Mouse (Mus musculus) neural tube, embryonic 13.5 days (tissue): ENCODE results near the gene Adat1. TPM values are rescaled to one million over a fixed set of nuclear protein-coding genes. Genes with fewer than 3 reads are reported as not detected.

Source experiments
- ATAC-seq: fragments of 200-750 bp; cut with Nextera tagmentation; 2 replicates; pipeline ENCODE4 v1.8.0; 2017; ENCODE audit warnings: low read depth, mild to moderate bottlenecking, moderate TSS enrichment, moderate library complexity
- H3K27ac ChIP-seq: fragments of 300-500 bp; sonication (generic); replicated peaks from 2 replicates; pipeline ENCODE4 v1.5.1; 2015; ENCODE audit warnings: moderate library complexity, mild to moderate bottlenecking, inconsistent platforms
- H3K27me3 ChIP-seq: fragments of 300-500 bp; sonication (generic); 2 replicates; pipeline ENCODE4 v1.6.1; 2015; ENCODE audit warnings: mild to moderate bottlenecking, inconsistent platforms
- H3K36me3 ChIP-seq: fragments of 300-500 bp; sonication (generic); 2 replicates; pipeline ENCODE4 v1.6.1; 2015; ENCODE audit warnings: mild to moderate bottlenecking, inconsistent platforms
- H3K4me1 ChIP-seq: fragments of 300-500 bp; sonication (generic); replicated peaks from 2 replicates; pipeline ENCODE4 v1.6.1; 2015; ENCODE audit warnings: inconsistent platforms
- H3K4me2 ChIP-seq: fragments of 300-500 bp; sonication (generic); 2 replicates; pipeline ENCODE4 v1.6.1; 2015; ENCODE audit warnings: inconsistent platforms, mild to moderate bottlenecking, moderate library complexity
- H3K4me3 ChIP-seq: fragments of 300-500 bp; sonication (generic); 2 replicates; pipeline ENCODE4 v1.5.1; 2015; ENCODE audit warnings: mild to moderate bottlenecking, inconsistent platforms
- H3K9ac ChIP-seq: fragments of 300-500 bp; sonication (generic); 2 replicates; pipeline ENCODE4 v1.6.1; 2015; ENCODE audit warnings: moderate library complexity, mild to moderate bottlenecking, inconsistent platforms
- H3K9me3 ChIP-seq: fragments of 300-500 bp; sonication (generic); 2 replicates; pipeline ENCODE4 v1.6.1; 2016; ENCODE audit warnings: inconsistent platforms
- WGBS: fragments of 180-500 bp; shearing (Covaris S2); methylation state at CpG from one replicate; pipeline ENCODE4 v1.1.7; 2015; 5-methylcytosine and 5-hydroxymethylcytosine counted together
- polyA plus RNA-seq: library from polyadenylated mRNA; unstranded; fragments of >200 nt; fragmentation: Nextera tagmentation; extraction: Ambion mirVana; gene quantifications from 2 replicates; pipeline ENCODE4 v1.2.1, GENCODE M21; 2015

Gene Adat1
- polyA plus RNA-seq, 1 experiment from 2014 or later = 8.9 TPM

DNA sequence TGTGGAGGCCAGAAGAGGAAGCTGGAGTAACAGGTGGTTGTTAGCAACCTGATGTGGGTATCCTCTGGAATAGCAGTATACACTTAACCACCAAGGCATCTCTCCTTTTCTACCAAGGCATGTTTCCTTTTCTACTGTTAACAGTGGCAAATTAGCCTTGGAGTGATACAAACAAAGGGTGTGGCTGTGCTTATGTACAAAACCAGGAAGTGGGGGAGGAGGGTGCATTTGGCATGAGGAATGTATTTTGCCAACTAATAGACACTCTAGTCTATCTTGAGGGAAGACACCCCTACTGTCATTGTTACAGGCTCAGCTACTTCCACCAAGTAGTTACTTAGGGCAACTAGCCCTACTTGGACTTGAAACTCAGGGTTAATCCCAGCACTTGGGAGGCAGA, 12.7 kb upstream of the Adat1 start:
- no peak overlapping the region for H3K4me3 ChIP-seq
- ATAC-seq = no peak
- no peak overlapping the region for H3K4me2 ChIP-seq
- peaks cover 3% of the 10 kb centered on the region for H3K4me1 ChIP-seq
- peaks cover 59% of the 10 kb centered on the region for H3K36me3 ChIP-seq
- no peaks in the 10 kb centered on the region for H3K27me3 ChIP-seq
- H3K9me3 ChIP-seq = no peaks in the 10 kb centered on the region
- no peak overlapping the region for H3K27ac ChIP-seq
- no peak overlapping the region for H3K9ac ChIP-seq

DNA sequence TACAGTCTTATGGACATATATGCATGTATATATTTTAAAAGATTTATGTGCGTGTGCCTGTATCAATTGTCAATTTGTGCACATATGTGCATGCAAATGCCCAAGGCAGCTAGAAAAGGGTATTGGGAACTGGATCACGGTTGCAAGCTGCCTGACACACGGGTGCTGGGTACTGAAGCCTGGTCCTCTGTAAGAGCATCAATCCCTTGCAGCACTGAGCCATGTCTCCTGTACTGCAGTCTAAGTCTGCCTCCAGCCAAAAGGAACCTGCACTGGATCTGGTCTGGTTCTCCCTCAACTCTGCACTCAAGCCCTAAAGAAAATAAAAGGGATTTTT, 569 bp upstream of the Adat1 start:
- Histone ChIP-seq H3K4me2 (peak overlapping the region; percentile 76; the same call in 1 of the 2 replicates), H3K36me3 (peaks cover 67% of the 10 kb centered on the region), H3K27ac (no peak overlapping the region), H3K27me3 (no peaks in the 10 kb centered on the region), H3K4me1 (peaks cover 8% of the 10 kb centered on the region), H3K9ac (no peak overlapping the region), H3K9me3 (no peaks in the 10 kb centered on the region), H3K4me3 (peak overlapping the region; percentile 84; the same call in 1 of the 2 replicates)
- WGBS = 67% methylated on average over 3 of the region's 3 CpGs
- no peak for ATAC-seq

DNA sequence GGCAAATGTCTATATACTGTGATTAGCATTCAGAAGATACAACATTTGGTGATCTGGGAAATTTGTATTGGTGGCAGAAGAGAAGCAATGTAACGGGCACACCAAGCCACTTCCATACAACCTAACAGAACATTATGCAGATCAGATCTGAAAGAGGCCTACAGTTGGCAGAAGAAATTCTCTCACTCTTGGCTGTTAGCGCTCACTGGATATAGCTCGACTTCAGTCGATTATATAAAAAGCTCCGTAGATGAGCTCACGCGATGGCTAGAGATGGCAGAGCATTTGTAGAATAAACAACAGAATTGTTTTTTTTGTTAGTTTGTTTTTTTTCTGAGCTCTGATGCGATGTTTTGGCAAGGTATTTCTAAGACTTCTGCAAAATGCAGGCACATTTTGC, 824 bp downstream of the Adat1 start:
- ATAC-seq = no peak
- H3K27me3 ChIP-seq = no peaks in the 10 kb centered on the region
- H3K4me2 ChIP-seq = peak overlapping the region; percentile 76
- H3K4me3 ChIP-seq = peak overlapping the region; percentile 84
- no peak overlapping the region for H3K27ac ChIP-seq
- H3K36me3 ChIP-seq = peaks cover 62% of the 10 kb centered on the region
- WGBS = 69% methylated on average over 8 of the region's 8 CpGs
- no peaks in the 10 kb centered on the region for H3K9me3 ChIP-seq
- H3K9ac ChIP-seq = peak overlapping the region; percentile 81
- peaks cover 8% of the 10 kb centered on the region for H3K4me1 ChIP-seq

DNA sequence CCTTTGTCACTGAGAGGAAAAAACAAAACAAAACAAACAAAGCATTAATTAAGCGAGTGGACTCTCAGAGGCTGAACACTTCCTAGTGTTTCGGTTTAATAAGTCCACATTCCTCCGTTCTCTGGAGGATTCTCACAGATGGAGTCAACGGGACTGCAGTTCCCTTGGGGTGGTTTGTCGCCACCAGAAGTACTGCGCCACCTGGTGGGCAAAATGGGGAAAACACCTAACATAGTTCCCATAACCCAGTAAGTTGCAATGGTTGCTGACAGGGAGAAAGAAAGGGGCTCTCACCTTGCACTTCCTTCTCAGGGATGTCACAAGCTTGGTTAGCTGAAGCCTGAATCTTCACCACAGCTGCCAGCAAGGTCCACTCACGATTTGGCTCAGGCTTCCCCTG, 2.2 kb downstream of the Adat1 start:
- H3K4me2 ChIP-seq = no peak overlapping the region
- no peak overlapping the region for H3K9ac ChIP-seq
- peaks cover 53% of the 10 kb centered on the region for H3K36me3 ChIP-seq
- peaks cover 8% of the 10 kb centered on the region for H3K4me1 ChIP-seq
- H3K27ac ChIP-seq = no peak overlapping the region
- whole genome bisulfite sequencing = 16% methylated on average over 7 of the region's 7 CpGs
- H3K27me3 ChIP-seq = no peaks in the 10 kb centered on the region
- no peak overlapping the region for H3K4me3 ChIP-seq
- H3K9me3 ChIP-seq = no peaks in the 10 kb centered on the region
- no peak for ATAC-seq

DNA sequence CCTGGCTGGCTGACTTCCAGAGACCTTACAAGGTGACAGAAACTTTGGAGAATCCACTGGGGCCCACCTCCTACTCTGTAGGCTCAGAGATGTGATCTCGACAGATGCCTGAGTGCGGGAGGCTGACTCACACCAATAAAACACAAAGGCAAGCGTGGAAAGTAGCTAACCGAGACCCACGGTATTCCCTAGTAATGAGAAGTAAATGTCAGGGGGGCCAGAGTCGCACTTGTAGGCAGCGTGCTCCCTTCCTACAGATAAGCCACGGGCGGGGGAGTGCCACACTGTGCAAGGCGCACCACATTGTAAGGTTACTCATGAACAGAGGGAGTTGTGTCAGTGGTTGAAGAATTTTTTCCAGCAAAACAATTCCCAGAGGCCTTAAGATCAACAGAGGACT, 7.6 kb downstream of the Adat1 start:
- H3K4me3 ChIP-seq = no peak overlapping the region
- no peak overlapping the region for H3K9ac ChIP-seq
- no peak for ATAC-seq
- H3K36me3 ChIP-seq = peaks cover 48% of the 10 kb centered on the region
- no peaks in the 10 kb centered on the region for H3K9me3 ChIP-seq
- no peak overlapping the region for H3K4me2 ChIP-seq
- no peak overlapping the region for H3K27ac ChIP-seq
- no peaks in the 10 kb centered on the region for H3K27me3 ChIP-seq
- WGBS = 85% methylated on average over 10 of the region's 10 CpGs
- H3K4me1 ChIP-seq = no peaks in the 10 kb centered on the region

DNA sequence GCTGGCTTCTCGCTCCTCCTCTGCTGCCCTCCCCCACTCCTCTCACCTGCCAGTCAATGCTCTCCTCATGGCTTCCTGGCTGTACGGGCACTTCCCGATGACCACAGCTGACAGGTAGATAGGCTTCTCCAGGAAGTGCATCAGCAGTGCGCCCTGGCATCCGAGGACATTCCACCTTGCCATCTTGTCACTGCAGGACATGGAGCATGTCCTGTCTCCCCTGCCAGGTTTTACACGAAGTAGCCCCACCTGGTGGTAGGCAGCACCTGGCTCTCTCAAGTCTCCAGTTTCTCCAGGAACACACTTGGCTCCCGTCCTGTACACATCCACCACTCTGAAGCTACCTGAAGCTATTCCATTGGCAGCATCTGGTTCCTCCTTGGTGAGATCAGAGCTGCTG, 10.0 kb downstream of the Adat1 start:
- no peak for ATAC-seq
- Histone ChIP-seq H3K4me3 (no peak overlapping the region), H3K9ac (no peak overlapping the region), H3K36me3 (peaks cover 38% of the 10 kb centered on the region), H3K9me3 (no peaks in the 10 kb centered on the region), H3K4me1 (no peaks in the 10 kb centered on the region), H3K27ac (no peak overlapping the region), H3K4me2 (no peak overlapping the region), H3K27me3 (no peaks in the 10 kb centered on the region)
- WGBS = 84% methylated on average over 7 of the region's 7 CpGs

DNA sequence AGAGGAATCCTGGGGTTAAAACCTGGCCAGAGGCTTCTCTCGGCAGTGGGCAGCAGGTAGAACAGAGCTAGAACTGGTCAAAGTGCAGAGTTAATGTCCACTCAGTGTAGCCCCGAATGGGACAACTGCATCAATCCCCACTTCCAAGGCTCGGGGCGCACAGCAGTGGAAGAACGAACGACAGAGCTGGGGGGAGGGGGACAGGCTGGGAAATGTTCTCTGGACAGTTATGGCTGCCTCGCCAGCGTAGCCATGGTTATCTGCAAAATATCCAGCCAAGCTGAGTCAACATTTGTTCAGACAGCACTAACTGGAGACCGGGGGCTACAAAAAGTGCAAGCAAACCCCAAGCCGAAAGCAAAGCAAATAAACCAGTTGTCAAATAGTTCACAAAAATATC, 14.0 kb downstream of the Adat1 start:
- Histone ChIP-seq H3K4me1 (no peaks in the 10 kb centered on the region), H3K9me3 (no peaks in the 10 kb centered on the region), H3K9ac (no peak overlapping the region), H3K4me3 (no peak overlapping the region), H3K27ac (no peak overlapping the region), H3K4me2 (no peak overlapping the region), H3K27me3 (no peaks in the 10 kb centered on the region), H3K36me3 (peaks cover 54% of the 10 kb centered on the region)
- WGBS = 69% methylated on average over 10 of the region's 10 CpGs
- ATAC-seq = no peak

DNA sequence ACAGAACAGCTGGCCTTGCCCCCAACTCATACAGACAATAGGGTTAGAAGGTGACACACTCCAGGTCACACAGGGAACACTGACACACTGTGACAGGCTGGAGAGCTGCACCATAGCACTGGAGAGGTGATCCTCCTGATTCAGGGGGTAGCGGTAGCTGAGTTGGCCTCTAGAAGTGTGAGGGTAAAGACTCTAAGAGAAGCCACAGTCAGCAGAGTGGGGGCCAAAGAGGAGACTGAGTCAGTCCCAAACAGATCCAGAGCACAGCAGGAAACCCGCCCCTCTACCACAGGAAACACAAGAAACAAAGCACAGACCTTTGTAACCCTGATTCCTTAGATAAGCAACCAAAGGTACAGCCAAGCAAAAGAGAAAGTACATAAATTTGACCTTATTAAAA, 15.8 kb downstream of the Adat1 start:
- no peaks in the 10 kb centered on the region for H3K27me3 ChIP-seq
- no peak overlapping the region for H3K4me2 ChIP-seq
- no peak overlapping the region for H3K9ac ChIP-seq
- H3K9me3 ChIP-seq = no peaks in the 10 kb centered on the region
- 93% methylated on average over 2 of the region's 2 CpGs for WGBS
- H3K4me3 ChIP-seq = no peak overlapping the region
- H3K36me3 ChIP-seq = peaks cover 54% of the 10 kb centered on the region
- ATAC-seq = no peak
- no peaks in the 10 kb centered on the region for H3K4me1 ChIP-seq
- H3K27ac ChIP-seq = no peak overlapping the region

DNA sequence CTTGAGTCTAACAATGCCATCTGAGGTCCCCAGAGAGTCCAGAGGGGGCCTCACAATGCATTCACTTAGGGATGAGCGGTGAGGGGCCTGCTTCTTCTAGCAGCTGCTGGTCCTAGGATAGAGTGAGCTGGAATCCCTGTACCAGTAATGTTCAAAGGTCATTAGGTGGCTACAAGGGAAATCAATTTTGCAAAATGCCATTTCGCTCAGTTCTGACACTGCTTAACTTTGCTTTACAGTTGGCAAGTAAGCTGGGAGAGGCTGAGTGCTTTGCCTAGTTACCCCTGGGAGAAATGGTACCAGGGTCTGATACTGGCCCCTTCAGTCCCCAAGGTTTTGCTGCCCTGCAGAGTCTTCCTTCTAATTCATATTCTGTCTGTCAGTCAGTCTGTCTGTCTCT, 16.4 kb downstream of the Adat1 start:
- no peaks in the 10 kb centered on the region for H3K27me3 ChIP-seq
- H3K4me1 ChIP-seq = no peaks in the 10 kb centered on the region
- H3K36me3 ChIP-seq = peaks cover 58% of the 10 kb centered on the region
- H3K9ac ChIP-seq = no peak overlapping the region
- H3K27ac ChIP-seq = no peak overlapping the region
- H3K4me2 ChIP-seq = no peak overlapping the region
- H3K9me3 ChIP-seq = no peaks in the 10 kb centered on the region
- no peak overlapping the region for H3K4me3 ChIP-seq
- no peak for ATAC-seq
- WGBS = 87% methylated on average over 2 of the region's 2 CpGs

DNA sequence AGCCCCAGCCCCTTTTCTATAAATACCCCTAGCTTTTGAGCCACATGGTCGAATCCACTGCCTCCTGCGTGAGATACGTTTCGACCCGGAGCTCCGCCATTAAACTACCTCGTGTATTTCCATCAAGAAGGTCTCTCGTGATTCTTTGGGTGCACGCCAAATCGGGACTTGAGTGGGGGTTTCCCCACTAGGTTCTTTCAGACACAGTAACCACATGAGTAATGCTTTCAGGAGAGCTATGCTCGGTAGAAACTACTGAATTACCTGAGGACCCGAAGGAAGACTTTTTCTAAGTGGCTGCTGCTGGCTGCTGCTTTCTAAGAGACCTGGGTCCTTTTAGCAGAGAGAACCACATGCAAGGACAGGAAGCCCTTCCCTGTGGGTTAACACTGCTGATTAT, 18.0 kb downstream of the Adat1 start:
- Histone ChIP-seq H3K4me1 (no peaks in the 10 kb centered on the region), H3K9me3 (no peaks in the 10 kb centered on the region), H3K36me3 (peaks cover 53% of the 10 kb centered on the region), H3K9ac (no peak overlapping the region), H3K27me3 (no peaks in the 10 kb centered on the region), H3K27ac (no peak overlapping the region), H3K4me2 (no peak overlapping the region), H3K4me3 (no peak overlapping the region)
- ATAC-seq = no peak
- WGBS = 96% methylated on average over 12 of the region's 12 CpGs

DNA sequence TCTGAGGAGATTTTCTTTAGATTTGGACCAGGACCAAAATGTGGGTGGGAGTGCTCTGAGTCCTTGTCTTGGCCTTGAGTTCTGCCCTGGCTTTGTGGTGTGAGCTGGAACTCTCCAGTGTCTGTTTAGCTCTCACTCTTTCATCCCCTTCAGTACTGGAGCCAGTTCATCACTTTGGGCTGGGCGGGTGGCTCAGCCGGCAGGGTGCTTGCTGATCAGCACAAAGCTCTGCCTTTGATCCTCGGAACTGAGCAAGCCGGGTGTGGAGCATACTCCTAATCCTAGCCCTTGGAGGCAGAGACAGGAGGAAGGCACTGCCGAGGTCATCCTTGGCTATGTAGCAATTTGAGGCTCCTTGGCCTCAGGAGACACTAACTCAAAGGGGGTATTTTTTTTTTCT, 23.1 kb downstream of the Adat1 start:
- peaks cover 23% of the 10 kb centered on the region for H3K36me3 ChIP-seq
- 32% methylated on average over 5 of the region's 5 CpGs for WGBS
- H3K4me1 ChIP-seq = no peaks in the 10 kb centered on the region
- H3K9ac ChIP-seq = no peak overlapping the region
- H3K27me3 ChIP-seq = no peaks in the 10 kb centered on the region
- ATAC-seq = no peak
- H3K9me3 ChIP-seq = no peaks in the 10 kb centered on the region
- H3K4me3 ChIP-seq = no peak overlapping the region
- no peak overlapping the region for H3K27ac ChIP-seq
- H3K4me2 ChIP-seq = no peak overlapping the region

DNA sequence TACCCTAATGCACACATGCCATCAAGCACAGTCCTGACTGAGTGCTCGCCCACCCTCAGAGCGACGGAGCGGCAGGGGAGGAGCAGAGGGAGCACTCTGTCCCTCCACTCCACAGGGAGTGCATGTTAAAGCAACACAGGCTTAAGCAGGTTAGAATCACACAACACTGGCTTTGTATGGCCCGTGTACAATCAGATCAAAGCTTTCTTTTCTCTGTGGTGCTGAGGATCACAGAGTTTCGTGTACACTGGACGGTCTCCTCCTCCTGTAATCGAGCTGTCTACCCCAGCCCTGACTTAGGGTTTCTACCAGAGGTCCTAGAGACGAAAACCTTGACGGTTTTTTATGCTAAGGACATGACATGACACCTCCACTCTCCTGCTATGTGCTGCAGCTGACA, 23.6 kb downstream of the Adat1 start:
- no peaks in the 10 kb centered on the region for H3K27me3 ChIP-seq
- no peak overlapping the region for H3K9ac ChIP-seq
- H3K27ac ChIP-seq = no peak overlapping the region
- no peak overlapping the region for H3K4me2 ChIP-seq
- peaks cover 19% of the 10 kb centered on the region for H3K36me3 ChIP-seq
- ATAC-seq = no peak
- H3K9me3 ChIP-seq = no peaks in the 10 kb centered on the region
- no peak overlapping the region for H3K4me3 ChIP-seq
- no peaks in the 10 kb centered on the region for H3K4me1 ChIP-seq
- WGBS = 87% methylated on average over 10 of the region's 10 CpGs

DNA sequence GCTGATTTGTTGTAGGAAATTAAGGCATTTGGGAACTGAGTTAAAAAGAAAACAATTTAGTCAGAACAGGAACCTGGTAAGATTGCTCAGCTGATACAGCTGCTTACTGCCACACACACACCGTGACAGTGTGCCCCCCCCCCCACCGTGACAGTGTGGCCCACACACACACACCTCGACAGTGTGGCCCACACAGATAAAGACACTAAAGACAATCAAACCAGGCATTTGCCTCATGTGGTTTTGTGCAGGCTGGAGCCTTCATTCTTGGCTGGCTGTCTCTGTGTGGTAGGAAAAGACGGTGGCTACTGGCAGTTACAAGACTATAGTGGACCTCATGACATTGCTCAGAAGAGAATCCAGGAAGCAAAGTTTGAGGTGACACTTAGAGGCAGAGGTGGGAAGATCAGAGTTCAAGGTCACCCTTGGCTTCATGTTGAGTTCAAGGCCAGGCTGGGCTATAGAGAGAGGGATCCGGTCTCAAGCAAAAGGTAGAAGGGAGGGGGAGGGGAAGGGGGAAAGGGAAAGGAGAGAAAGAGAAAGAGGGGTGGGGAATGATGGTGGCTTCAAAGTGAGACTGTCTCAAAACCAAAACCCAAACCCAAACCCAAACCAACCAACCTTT, 24.7 kb downstream of the Adat1 start:
- no peak for ATAC-seq
- no peaks in the 10 kb centered on the region for H3K9me3 ChIP-seq
- H3K9ac ChIP-seq = no peak overlapping the region
- no peaks in the 10 kb centered on the region for H3K27me3 ChIP-seq
- H3K27ac ChIP-seq = no peak overlapping the region
- no peak overlapping the region for H3K4me3 ChIP-seq
- no peak overlapping the region for H3K4me2 ChIP-seq
- no peaks in the 10 kb centered on the region for H3K4me1 ChIP-seq
- peaks cover 14% of the 10 kb centered on the region for H3K36me3 ChIP-seq
- WGBS = 89% methylated on average over 5 of the region's 5 CpGs
